Mouse (Mus musculus): ENCODE measurements around the gene Cryz. TPM values are rescaled to one million over a fixed set of nuclear protein-coding genes. Genes with fewer than 3 reads are reported as not detected.

The Cryz gene
- 13.5 and 14.8 TPM in 2 replicates for polyA plus RNA-seq (2016; fragmentation: Nextera tagmentation; extraction: Ambion mirVana)

- Histone ChIP-seq H3K36me3 (peaks cover 28% of the 10 kb centered on the region), H3K4me3 (peak within 1 kb of the TSS; percentile 81), H3K27me3 (replicated peaks) (no peaks in the 10 kb centered on the region), H3K9me3 (replicated peaks) (no peaks in the 10 kb centered on the region), H3K27ac (peak within 1 kb of the TSS; percentile 72), H3K4me2 (peak within 1 kb of the TSS; percentile 82), H3K9ac (peak within 1 kb of the TSS; percentile 75), H3K4me1 (peaks cover 10% of the 10 kb centered on the region)
- under 1% methylated on average over 25 of the region's 25 CpGs for WGBS (ENCODE audit: insufficient replicate concordance)
- ATAC-seq, result peak; percentile 82
Measured at GRCm38 (mm10) chr3:154596488-154596933, at the start of gene Cryz. TSS of gene Cryz (plus strand) at chr3:154596711.

DNA sequence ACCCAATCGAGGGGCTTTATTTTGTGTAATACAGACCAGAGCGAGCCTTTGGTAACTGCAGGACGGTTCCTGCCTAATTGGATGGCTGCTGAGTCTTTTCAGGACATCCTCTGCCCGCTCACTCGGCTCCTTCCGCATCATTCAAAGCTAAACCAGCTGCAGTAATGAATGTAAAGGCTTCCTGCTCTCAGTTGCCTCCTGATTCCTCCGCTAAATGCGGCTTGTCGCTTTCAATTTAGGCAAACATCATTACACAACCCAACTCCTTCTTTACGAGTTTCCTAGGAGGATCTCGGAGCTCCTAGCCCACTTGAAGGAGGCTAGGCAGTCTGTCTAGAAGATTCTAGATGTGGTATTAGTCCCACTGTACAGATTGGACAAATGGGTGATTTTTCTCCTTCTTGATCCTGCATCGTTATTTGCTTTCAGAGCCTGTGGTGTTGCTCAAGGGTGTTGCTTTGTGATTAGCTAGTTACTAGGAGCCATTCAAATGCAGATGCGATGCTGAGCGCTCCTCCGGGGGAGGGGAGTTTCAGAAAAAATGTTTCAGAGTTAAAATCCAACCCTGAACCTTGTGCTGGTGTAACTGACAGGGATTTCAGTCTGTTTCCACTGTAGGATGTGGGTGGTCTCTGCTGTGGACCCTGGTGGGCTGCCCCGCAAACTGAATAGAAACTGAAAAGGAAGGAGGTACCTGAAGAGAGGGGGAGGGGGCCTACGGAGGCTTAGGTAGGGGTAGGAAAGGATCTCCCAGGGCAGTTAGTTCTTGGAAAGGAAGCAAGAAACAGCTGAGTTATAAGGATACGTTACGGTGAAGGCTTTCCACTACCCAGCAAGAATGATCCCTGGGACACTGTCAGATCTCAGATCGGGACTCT, 48.7 kb upstream of the Cryz start:
- H3K27me3 ChIP-seq (replicated peaks), result peaks cover 25% of the 10 kb centered on the region
- H3K9me3 ChIP-seq (replicated peaks), result no peaks in the 10 kb centered on the region
- H3K36me3 ChIP-seq, result no peaks in the 10 kb centered on the region
- no peak overlapping the region for H3K4me3 ChIP-seq
- H3K27ac ChIP-seq, result no peak overlapping the region
- H3K4me1 ChIP-seq, result no peaks in the 10 kb centered on the region
- no peak for ATAC-seq
- H3K4me2 ChIP-seq, result no peak overlapping the region
- WGBS (ENCODE audit: insufficient replicate concordance), result 11% methylated on average over 20 of the region's 20 CpGs
- H3K9ac ChIP-seq, result no peak overlapping the region

DNA sequence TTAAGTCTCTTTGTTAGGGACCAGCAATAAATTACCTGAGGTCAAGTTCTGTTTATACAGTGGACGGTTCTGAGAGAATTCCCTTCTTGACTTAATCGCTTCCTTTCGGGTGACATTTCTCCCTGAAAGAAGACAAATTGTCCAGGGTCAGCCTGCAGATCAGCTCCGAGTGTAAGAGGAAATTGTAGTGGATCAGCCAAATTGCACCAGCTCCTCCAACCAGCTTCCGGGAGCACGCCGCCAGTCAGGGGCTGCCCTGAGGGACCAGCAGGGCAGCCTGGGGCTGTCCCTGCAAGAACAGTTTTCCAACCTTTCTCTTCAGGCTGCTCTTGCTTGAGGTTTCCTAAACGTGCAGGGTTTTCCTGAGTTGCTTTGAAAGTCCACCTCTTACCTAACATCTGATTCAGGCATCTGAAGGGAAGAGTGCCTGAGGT, 47.6 kb upstream of the Cryz start:
- H3K36me3 ChIP-seq, result no peaks in the 10 kb centered on the region
- peaks cover 25% of the 10 kb centered on the region for H3K27me3 ChIP-seq (replicated peaks)
- H3K9me3 ChIP-seq (replicated peaks), result no peaks in the 10 kb centered on the region
- no peak overlapping the region for H3K4me2 ChIP-seq
- H3K27ac ChIP-seq, result no peak overlapping the region
- no peaks in the 10 kb centered on the region for H3K4me1 ChIP-seq
- ATAC-seq, result no peak
- H3K9ac ChIP-seq, result no peak overlapping the region
- no peak overlapping the region for H3K4me3 ChIP-seq
- WGBS (ENCODE audit: insufficient replicate concordance), result 18% methylated on average over 8 of the region's 8 CpGs

- H3K27me3 ChIP-seq (replicated peaks), result peaks cover 25% of the 10 kb centered on the region
- H3K4me3 ChIP-seq, result no peak overlapping the region
- WGBS (ENCODE audit: insufficient replicate concordance), result 61% methylated on average over 17 of the region's 17 CpGs
- H3K27ac ChIP-seq, result no peak overlapping the region
- H3K9me3 ChIP-seq (replicated peaks), result no peaks in the 10 kb centered on the region
- no peaks in the 10 kb centered on the region for H3K4me1 ChIP-seq
- H3K4me2 ChIP-seq, result no peak overlapping the region
- ATAC-seq, result no peak
- H3K36me3 ChIP-seq, result no peaks in the 10 kb centered on the region
- H3K9ac ChIP-seq, result no peak overlapping the region
Measured at GRCm38 (mm10) chr3:154550326-154551034, 46.0 kb upstream of the Cryz start.

DNA sequence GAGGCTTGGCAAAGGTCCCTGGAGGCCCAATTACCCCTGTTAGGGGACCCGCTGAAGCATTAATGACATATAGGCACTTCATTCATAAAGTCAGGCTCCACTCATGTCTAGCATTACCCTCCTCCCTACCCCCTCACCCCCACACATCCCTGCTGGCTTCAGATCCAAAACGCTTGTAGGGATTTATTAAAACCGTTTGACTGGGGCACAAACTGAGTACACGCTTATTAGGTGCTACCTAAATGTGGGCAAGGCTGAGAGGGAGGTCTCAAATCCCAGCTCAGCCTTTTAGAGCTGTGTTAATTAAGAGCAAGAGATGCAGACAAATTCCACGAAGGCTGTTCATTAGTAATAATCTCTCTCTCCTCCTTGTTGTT, 45.5 kb upstream of the Cryz start:
- Histone ChIP-seq H3K4me1 (no peaks in the 10 kb centered on the region), H3K4me2 (no peak overlapping the region), H3K9ac (no peak overlapping the region), H3K9me3 (replicated peaks) (no peaks in the 10 kb centered on the region), H3K4me3 (no peak overlapping the region), H3K27ac (no peak overlapping the region), H3K36me3 (no peaks in the 10 kb centered on the region), H3K27me3 (replicated peaks) (peaks cover 25% of the 10 kb centered on the region)
- ATAC-seq, result no peak
- 59% methylated on average over 5 of the region's 5 CpGs for WGBS (ENCODE audit: insufficient replicate concordance)

DNA sequence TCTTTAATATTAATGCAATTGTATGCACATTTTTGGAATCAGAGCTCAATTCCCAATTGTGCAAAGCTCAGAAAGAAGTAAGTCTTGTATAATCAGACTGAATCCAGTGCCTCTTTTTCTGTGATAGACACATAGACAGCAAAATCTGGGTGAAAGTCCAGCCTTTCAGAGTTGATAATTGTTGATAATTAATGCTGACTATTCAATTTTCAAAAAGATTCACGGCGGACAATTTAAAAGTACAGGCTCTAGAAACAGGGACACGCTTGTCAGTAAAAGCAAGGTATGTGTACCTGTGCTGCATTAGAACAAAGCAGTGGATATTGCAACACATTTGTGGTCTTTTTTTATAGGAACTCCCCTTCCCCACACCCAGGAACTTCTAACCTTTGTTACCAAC, 34.3 kb upstream of the Cryz start:
- WGBS (ENCODE audit: insufficient replicate concordance), result 84% methylated on average over 3 of the region's 3 CpGs

GRCm38 (mm10) chr3:154565437-154565836, 31.1 kb upstream of the Cryz start:
- 53% methylated on average over 3 of the region's 3 CpGs for WGBS (ENCODE audit: insufficient replicate concordance)
- H3K36me3 ChIP-seq, result no peaks in the 10 kb centered on the region

More for the DNA sequence above, 34.3 kb upstream of the Cryz start:
- Histone ChIP-seq H3K9ac (no peak overlapping the region), H3K4me2 (no peak overlapping the region), H3K9me3 (replicated peaks) (no peaks in the 10 kb centered on the region), H3K4me1 (no peaks in the 10 kb centered on the region), H3K27ac (no peak overlapping the region), H3K4me3 (no peak overlapping the region), H3K36me3 (no peaks in the 10 kb centered on the region), H3K27me3 (replicated peaks) (no peaks in the 10 kb centered on the region)
- no peak for ATAC-seq

GRCm38 (mm10) chr3:154570029-154570575, 26.4 kb upstream of the Cryz start:
- H3K27me3 ChIP-seq (replicated peaks), result peaks cover 26% of the 10 kb centered on the region
- no peaks in the 10 kb centered on the region for H3K9me3 ChIP-seq (replicated peaks)
- no peaks in the 10 kb centered on the region for H3K36me3 ChIP-seq
- H3K4me3 ChIP-seq, result no peak overlapping the region
- no peak for ATAC-seq
- 61% methylated on average over 14 of the region's 14 CpGs for WGBS (ENCODE audit: insufficient replicate concordance)
- H3K4me2 ChIP-seq, result no peak overlapping the region
- H3K9ac ChIP-seq, result no peak overlapping the region
- no peak overlapping the region for H3K27ac ChIP-seq
- no peaks in the 10 kb centered on the region for H3K4me1 ChIP-seq

More at GRCm38 (mm10) chr3:154565437-154565836, 31.1 kb upstream of the Cryz start:
- peaks cover 9% of the 10 kb centered on the region for H3K27me3 ChIP-seq (replicated peaks)
- no peak overlapping the region for H3K9ac ChIP-seq
- no peak for ATAC-seq
- H3K4me3 ChIP-seq, result no peak overlapping the region
- no peak overlapping the region for H3K4me2 ChIP-seq
- H3K27ac ChIP-seq, result no peak overlapping the region
- H3K4me1 ChIP-seq, result no peaks in the 10 kb centered on the region
- no peaks in the 10 kb centered on the region for H3K9me3 ChIP-seq (replicated peaks)

DNA sequence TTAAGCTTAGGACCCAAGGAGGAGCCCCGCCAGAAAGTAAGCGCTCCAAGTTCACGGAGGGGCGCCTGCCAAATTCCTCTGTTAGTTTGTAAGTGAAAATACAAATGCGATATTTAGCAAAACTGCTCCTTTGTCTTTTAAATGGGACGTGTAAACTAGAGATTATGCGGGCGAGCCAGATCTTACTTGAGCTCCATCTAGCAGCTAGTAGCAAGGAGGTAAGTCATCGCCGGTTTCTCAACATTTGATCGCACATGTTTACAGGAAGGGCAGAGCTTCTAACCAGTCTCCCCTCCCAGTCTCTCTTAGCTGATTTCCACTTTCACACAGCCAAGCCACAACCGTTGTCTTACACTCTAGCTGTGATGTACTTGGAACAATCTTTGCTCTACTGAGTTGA, 25.7 kb upstream of the Cryz start:
- WGBS (ENCODE audit: insufficient replicate concordance), result 7% methylated on average over 12 of the region's 12 CpGs
- Histone ChIP-seq H3K9ac (no peak overlapping the region), H3K36me3 (no peaks in the 10 kb centered on the region), H3K4me1 (no peaks in the 10 kb centered on the region), H3K27ac (no peak overlapping the region), H3K4me2 (peak overlapping the region; percentile 34), H3K27me3 (replicated peaks) (peaks cover 26% of the 10 kb centered on the region), H3K9me3 (replicated peaks) (no peaks in the 10 kb centered on the region), H3K4me3 (no peak overlapping the region)
- ATAC-seq, result no peak

GRCm38 (mm10) chr3:154572341-154572972, 24.1 kb upstream of the Cryz start:
- H3K9ac ChIP-seq, result no peak overlapping the region
- no peaks in the 10 kb centered on the region for H3K9me3 ChIP-seq (replicated peaks)
- peaks cover 26% of the 10 kb centered on the region for H3K27me3 ChIP-seq (replicated peaks)
- no peak overlapping the region for H3K4me2 ChIP-seq
- no peak overlapping the region for H3K27ac ChIP-seq
- WGBS (ENCODE audit: insufficient replicate concordance), result 14% methylated on average over 12 of the region's 12 CpGs
- peak; percentile 57; the same call in 1 of the 2 replicates for ATAC-seq
- no peaks in the 10 kb centered on the region for H3K36me3 ChIP-seq
- no peaks in the 10 kb centered on the region for H3K4me1 ChIP-seq
- H3K4me3 ChIP-seq, result no peak overlapping the region

GRCm38 (mm10) chr3:154573666-154574065, 22.8 kb upstream of the Cryz start:
- H3K4me2 ChIP-seq, result no peak overlapping the region
- H3K27ac ChIP-seq, result no peak overlapping the region
- H3K4me3 ChIP-seq, result no peak overlapping the region
- H3K27me3 ChIP-seq (replicated peaks), result peaks cover 23% of the 10 kb centered on the region
- no peaks in the 10 kb centered on the region for H3K9me3 ChIP-seq (replicated peaks)
- 52% methylated on average over 6 of the region's 6 CpGs for WGBS (ENCODE audit: insufficient replicate concordance)
- H3K36me3 ChIP-seq, result peaks cover 1% of the 10 kb centered on the region; the same call in 1 of the 2 replicates
- H3K9ac ChIP-seq, result no peak overlapping the region
- ATAC-seq, result no peak
- H3K4me1 ChIP-seq, result no peaks in the 10 kb centered on the region

All from liver, embryonic 12.5 days (tissue).